Mouse (Mus musculus): Measurements from ENCODE around the gene Mical2. TPM values are rescaled to one million over a fixed set of nuclear protein-coding genes. Genes with fewer than 3 reads are reported as not detected.

The Mical2 gene
- polyA plus RNA-seq, 1 experiment = 173 TPM

- H3K4me3 ChIP-seq (replicated peaks; ENCODE audit: insufficient read depth, low read depth, low read length) = no peak overlapping the region
- H3K4me1 ChIP-seq (ENCODE audit: control insufficient read depth, insufficient read depth, low read length) = peaks cover 37% of the 10 kb centered on the region
- peak overlapping the region; percentile 97 for H3K27ac ChIP-seq (ENCODE audit: insufficient read depth, low read length)
- WGBS = 13% methylated on average over 5 of the region's 5 CpGs
- TF ChIP-seq POLR2A (IDR thresholded peaks at IDR 0.05; ENCODE audit: borderline replicate concordance, insufficient read depth, low read length) (no peak), CTCF (IDR thresholded peaks at IDR 0.05; ENCODE audit: borderline replicate concordance, insufficient read depth, low read depth, low read length) (no peak)
- DNase-seq = peak; percentile 60 to 67
- no peaks in the 10 kb centered on the region for H3K27me3 ChIP-seq (ENCODE audit: control insufficient read depth, insufficient read depth, low read length)
Observed at GRCm38 (mm10) chr7:112202843-112203242, 22.8 kb upstream of the Mical2 start.

- peaks cover 46% of the 10 kb centered on the region for H3K4me1 ChIP-seq (ENCODE audit: control insufficient read depth, insufficient read depth, low read length)
- WGBS = 5% methylated on average over 5 of the region's 5 CpGs
- no peaks in the 10 kb centered on the region for H3K27me3 ChIP-seq (ENCODE audit: control insufficient read depth, insufficient read depth, low read length)
- TF ChIP-seq CTCF (IDR thresholded peaks at IDR 0.05; ENCODE audit: borderline replicate concordance, insufficient read depth, low read depth, low read length) (no peak), POLR2A (IDR thresholded peaks at IDR 0.05; ENCODE audit: borderline replicate concordance, insufficient read depth, low read length) (peak; percentile 55; the same call in 1 of the 2 replicates)
- H3K4me3 ChIP-seq (replicated peaks; ENCODE audit: insufficient read depth, low read depth, low read length) = no peak overlapping the region
- H3K27ac ChIP-seq (ENCODE audit: insufficient read depth, low read length) = peak overlapping the region; percentile 97
- DNase-seq = peak; percentile 83 to 94
Observed at GRCm38 (mm10) chr7:112203937-112204336, 21.7 kb upstream of the Mical2 start.

GRCm38 (mm10) chr7:112204380-112204963, 21.2 kb upstream of the Mical2 start:
- peak overlapping the region; percentile 85 for H3K27ac ChIP-seq (ENCODE audit: insufficient read depth, low read length)
- peak in 1 of 2 experiments; percentile 62 for DNase-seq
- TF ChIP-seq CTCF (IDR thresholded peaks at IDR 0.05; ENCODE audit: borderline replicate concordance, insufficient read depth, low read depth, low read length) (no peak), POLR2A (IDR thresholded peaks at IDR 0.05; ENCODE audit: borderline replicate concordance, insufficient read depth, low read length) (no peak)

GRCm38 (mm10) chr7:112205513-112205912, 20.1 kb upstream of the Mical2 start:
- Histone ChIP-seq H3K27ac (ENCODE audit: insufficient read depth, low read length) (peak overlapping the region; percentile 76), H3K4me1 (ENCODE audit: control insufficient read depth, insufficient read depth, low read length) (peaks cover 48% of the 10 kb centered on the region), H3K4me3 (replicated peaks; ENCODE audit: insufficient read depth, low read depth, low read length) (no peak overlapping the region), H3K27me3 (ENCODE audit: control insufficient read depth, insufficient read depth, low read length) (no peaks in the 10 kb centered on the region)
- no peak for DNase-seq
- TF ChIP-seq POLR2A (IDR thresholded peaks at IDR 0.05; ENCODE audit: borderline replicate concordance, insufficient read depth, low read length) (no peak), CTCF (IDR thresholded peaks at IDR 0.05; ENCODE audit: borderline replicate concordance, insufficient read depth, low read depth, low read length) (no peak)
- 87% methylated on average over 6 of the region's 6 CpGs for WGBS

More at GRCm38 (mm10) chr7:112204380-112204963, 21.2 kb upstream of the Mical2 start:
- WGBS = 18% methylated on average over 6 of the region's 6 CpGs
- Histone ChIP-seq H3K4me1 (ENCODE audit: control insufficient read depth, insufficient read depth, low read length) (peaks cover 48% of the 10 kb centered on the region), H3K27me3 (ENCODE audit: control insufficient read depth, insufficient read depth, low read length) (no peaks in the 10 kb centered on the region), H3K4me3 (replicated peaks; ENCODE audit: insufficient read depth, low read depth, low read length) (no peak overlapping the region)

GRCm38 (mm10) chr7:112207717-112208116, 17.9 kb upstream of the Mical2 start:
- no peak for DNase-seq
- Histone ChIP-seq H3K27me3 (ENCODE audit: control insufficient read depth, insufficient read depth, low read length) (no peaks in the 10 kb centered on the region), H3K4me3 (replicated peaks; ENCODE audit: insufficient read depth, low read depth, low read length) (no peak overlapping the region), H3K4me1 (ENCODE audit: control insufficient read depth, insufficient read depth, low read length) (peaks cover 47% of the 10 kb centered on the region), H3K27ac (ENCODE audit: insufficient read depth, low read length) (no peak overlapping the region)
- WGBS = 61% methylated on average over 6 of the region's 6 CpGs
- no peak for TF ChIP-seq POLR2A (IDR thresholded peaks at IDR 0.05; ENCODE audit: borderline replicate concordance, insufficient read depth, low read length)
- TF ChIP-seq CTCF (IDR thresholded peaks at IDR 0.05; ENCODE audit: borderline replicate concordance, insufficient read depth, low read depth, low read length) = no peak

- peak; percentile 40 to 48 for DNase-seq
- Histone ChIP-seq H3K4me3 (replicated peaks; ENCODE audit: insufficient read depth, low read depth, low read length) (no peak overlapping the region), H3K27ac (ENCODE audit: insufficient read depth, low read length) (no peak overlapping the region), H3K27me3 (ENCODE audit: control insufficient read depth, insufficient read depth, low read length) (no peaks in the 10 kb centered on the region), H3K4me1 (ENCODE audit: control insufficient read depth, insufficient read depth, low read length) (peaks cover 42% of the 10 kb centered on the region)
- TF ChIP-seq CTCF (IDR thresholded peaks at IDR 0.05; ENCODE audit: borderline replicate concordance, insufficient read depth, low read depth, low read length) (no peak), POLR2A (IDR thresholded peaks at IDR 0.05; ENCODE audit: borderline replicate concordance, insufficient read depth, low read length) (no peak)
- WGBS = 36% methylated on average over 10 of the region's 10 CpGs
Observed at GRCm38 (mm10) chr7:112208323-112209167, 17.1 kb upstream of the Mical2 start.

- H3K4me1 ChIP-seq (ENCODE audit: control insufficient read depth, insufficient read depth, low read length) = peaks cover 41% of the 10 kb centered on the region
- H3K27ac ChIP-seq (ENCODE audit: insufficient read depth, low read length) = no peak overlapping the region
- no peaks in the 10 kb centered on the region for H3K27me3 ChIP-seq (ENCODE audit: control insufficient read depth, insufficient read depth, low read length)
- no peak for TF ChIP-seq CTCF (IDR thresholded peaks at IDR 0.05; ENCODE audit: borderline replicate concordance, insufficient read depth, low read depth, low read length)
- no peak for TF ChIP-seq POLR2A (IDR thresholded peaks at IDR 0.05; ENCODE audit: borderline replicate concordance, insufficient read depth, low read length)
- WGBS = 93% methylated on average over 4 of the region's 4 CpGs
- DNase-seq = no peak
- no peak overlapping the region for H3K4me3 ChIP-seq (replicated peaks; ENCODE audit: insufficient read depth, low read depth, low read length)
Observed at GRCm38 (mm10) chr7:112209621-112210020, 16.0 kb upstream of the Mical2 start.
